Mouse (Mus musculus) spleen, postnatal 14 days (tissue): ENCODE data around the gene Pf4.
"Not testable (repeated sequence)": the region's sequence is repeated elsewhere in the genome, so short reads cannot be mapped to it uniquely, and the experiment has no call there.

Source experiments
- DNase-seq, 2 experiments: peaks; one replicate each; pipeline ENCODE4 v3.0.0; 2021 to 2022; ENCODE audit warnings: low spot score in 2 of 2

Pf4 gene

GRCm38 (mm10) chr5:90788114-90788513 lies 15.9 kb downstream of the Pf4 start:
- no peak for DNase-seq

- no peak for DNase-seq
Observed at GRCm38 (mm10) chr5:90789306-90790073, 17.3 kb downstream of the Pf4 start.

- DNase-seq = no peak
Observed at GRCm38 (mm10) chr5:90790074-90790502, 17.9 kb downstream of the Pf4 start.

GRCm38 (mm10) chr5:90794195-90794625 lies 22.0 kb downstream of the Pf4 start, which contains the start of gene Cxcl15:
Cxcl15 (plus strand) TSS chr5:90794534.
- no peak for DNase-seq

GRCm38 (mm10) chr5:90795392-90795791 lies 23.2 kb downstream of the Pf4 start:
- DNase-seq = not testable (repeated sequence)

- DNase-seq = no peak
Observed at GRCm38 (mm10) chr5:90804574-90804973, 32.3 kb downstream of the Pf4 start.

GRCm38 (mm10) chr5:90806050-90806449 lies 33.8 kb downstream of the Pf4 start:
- no peak for DNase-seq

GRCm38 (mm10) chr5:90807176-90807950 lies 35.1 kb downstream of the Pf4 start:
- no peak for DNase-seq

- no peak for DNase-seq
Observed at GRCm38 (mm10) chr5:90819756-90820155, 47.5 kb downstream of the Pf4 start.
